Mouse (Mus musculus): ENCODE results near the gene Trim38.
"Not testable (repeated sequence)": the region's sequence is repeated elsewhere in the genome, so short reads cannot be mapped to it uniquely, and the experiment has no call there.

Gene Trim38

GRCm38 (mm10) chr13:23769613-23770012 is at the start of gene Trim38:
Trim38 (plus strand) TSS chr13:23769913.
- not testable (repeated sequence) for DNase-seq (ENCODE audit: low spot score in 2 of 2)

- DNase-seq (ENCODE audit: low spot score in 2 of 2): no peak
Measured at GRCm38 (mm10) chr13:23724239-23724638, 45.5 kb upstream of the Trim38 start.

GRCm38 (mm10) chr13:23725213-23725612 is 44.5 kb upstream of the Trim38 start:
- DNase-seq (ENCODE audit: low spot score in 2 of 2): no peak

GRCm38 (mm10) chr13:23728472-23729191 is 41.1 kb upstream of the Trim38 start:
- DNase-seq (ENCODE audit: low spot score in 2 of 2): no peak

- DNase-seq (ENCODE audit: low spot score in 2 of 2): no peak
Measured at GRCm38 (mm10) chr13:23729192-23729525, 40.6 kb upstream of the Trim38 start.

- DNase-seq (ENCODE audit: low spot score in 2 of 2): no peak
Measured at GRCm38 (mm10) chr13:23729706-23730105, 40.0 kb upstream of the Trim38 start.

- no peak for DNase-seq (ENCODE audit: low spot score in 2 of 2)
Measured at GRCm38 (mm10) chr13:23730479-23730878, 39.2 kb upstream of the Trim38 start.

- no peak for DNase-seq (ENCODE audit: low spot score in 2 of 2)
Measured at GRCm38 (mm10) chr13:23732156-23732804, 37.4 kb upstream of the Trim38 start.

GRCm38 (mm10) chr13:23737091-23737490 is 32.6 kb upstream of the Trim38 start:
- DNase-seq (ENCODE audit: low spot score in 2 of 2): no peak

- no peak for DNase-seq (ENCODE audit: low spot score in 2 of 2)
Measured at GRCm38 (mm10) chr13:23738041-23738440, 31.7 kb upstream of the Trim38 start.

- DNase-seq (ENCODE audit: low spot score in 2 of 2): peak; percentile 87 to 88
Measured at GRCm38 (mm10) chr13:23738677-23739068, 31.0 kb upstream of the Trim38 start, which contains the start of gene Hist1h1c. Hist1h1c (plus strand) TSS chr13:23738808.

- DNase-seq (ENCODE audit: low spot score in 2 of 2): peak; percentile 89 to 91
Measured at GRCm38 (mm10) chr13:23739069-23739921, 30.4 kb upstream of the Trim38 start.

- no peak for DNase-seq (ENCODE audit: low spot score in 2 of 2)
Measured at GRCm38 (mm10) chr13:23739922-23740252, 29.8 kb upstream of the Trim38 start.

GRCm38 (mm10) chr13:23740256-23740840 is 29.4 kb upstream of the Trim38 start:
- DNase-seq (ENCODE audit: low spot score in 2 of 2): no peak

GRCm38 (mm10) chr13:23740910-23741309 is 28.8 kb upstream of the Trim38 start:
- no peak for DNase-seq (ENCODE audit: low spot score in 2 of 2)

- no peak for DNase-seq (ENCODE audit: low spot score in 2 of 2)
Measured at GRCm38 (mm10) chr13:23742007-23742406, 27.7 kb upstream of the Trim38 start.

GRCm38 (mm10) chr13:23743215-23743614 is 26.5 kb upstream of the Trim38 start:
- no peak for DNase-seq (ENCODE audit: low spot score in 2 of 2)

- DNase-seq (ENCODE audit: low spot score in 2 of 2): no peak
Measured at GRCm38 (mm10) chr13:23743963-23744362, 25.8 kb upstream of the Trim38 start.

- DNase-seq (ENCODE audit: low spot score in 2 of 2): no peak
Measured at GRCm38 (mm10) chr13:23744421-23745380, 25.0 kb upstream of the Trim38 start.

- DNase-seq (ENCODE audit: low spot score in 2 of 2): peak; percentile 62 to 84
Measured at GRCm38 (mm10) chr13:23745381-23746161, 24.1 kb upstream of the Trim38 start, which contains the start of gene Hist1h3c. Hist1h3c (minus strand) TSS chr13:23745602.

Data from frontal cortex, postnatal 10 days (tissue).